Mouse (Mus musculus) left cerebral cortex, adult 11 months (tissue): ENCODE measurements at regions not wholly inside any gene's neighbourhood (a gene's known extent, or its start where the extent isn't known, plus 50 kb on each side); places are given as distances from the start of the nearest gene placed in this dataset.
A peak's percentile ranks its signal among the peaks of the same experiment; 100 is the strongest.

Source experiments
- DNase-seq: peaks from one replicate; pipeline ENCODE4 v3.0.0; 2022; ENCODE audit warnings: low spot score

DNA sequence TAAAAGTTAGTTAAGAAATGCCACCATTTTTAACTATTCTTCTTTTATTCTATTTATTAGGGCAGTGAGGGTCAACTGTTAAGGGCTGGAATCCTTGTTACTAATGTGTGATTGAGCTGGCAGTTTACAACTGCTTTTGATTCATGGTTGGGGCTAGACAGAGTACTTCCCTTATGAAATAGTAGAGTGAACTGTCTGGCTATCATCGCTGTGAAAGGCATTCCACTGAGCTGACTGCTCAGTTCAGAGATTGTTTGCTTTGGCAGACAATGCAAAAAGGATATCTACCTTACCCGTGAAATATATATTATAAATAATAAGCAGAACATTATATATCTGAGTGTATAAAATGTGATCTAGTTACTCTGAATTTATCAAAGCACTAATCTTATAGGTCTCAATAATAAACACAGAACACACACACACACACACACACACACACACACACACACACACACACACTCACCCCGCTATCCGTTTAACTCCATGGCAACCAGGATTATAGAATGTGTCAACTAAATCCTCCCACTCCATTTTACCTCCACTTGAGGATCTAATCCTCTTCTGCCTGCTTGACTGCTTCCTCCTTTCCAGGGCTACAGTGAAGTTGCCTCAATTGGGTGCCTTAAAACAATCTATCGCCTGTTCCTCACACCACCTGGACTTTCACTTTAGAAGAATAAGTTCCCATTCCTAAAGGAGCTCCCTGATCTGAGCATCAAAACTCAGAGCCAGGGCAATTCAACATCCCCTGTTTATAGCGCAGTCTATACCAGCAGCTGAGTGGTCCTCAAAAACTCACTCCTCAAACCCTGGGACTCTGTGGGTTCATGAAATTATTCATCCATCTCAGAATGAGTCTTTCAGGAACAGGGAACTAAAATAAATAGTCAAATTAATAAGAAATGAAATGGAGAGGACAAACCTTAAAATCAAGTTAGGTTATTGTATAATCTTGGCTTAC is 126.6 kb downstream of the Gm9733 start:
- DNase-seq = no peak

GRCm38 (mm10) chr3:15212357-15212756 is 119.7 kb downstream of the Gm9733 start:
- no peak for DNase-seq

GRCm38 (mm10) chr3:15217591-15217990 is 114.5 kb downstream of the Gm9733 start:
- no peak for DNase-seq

GRCm38 (mm10) chr3:15219275-15219674 is 112.8 kb downstream of the Gm9733 start:
- no peak for DNase-seq

DNA sequence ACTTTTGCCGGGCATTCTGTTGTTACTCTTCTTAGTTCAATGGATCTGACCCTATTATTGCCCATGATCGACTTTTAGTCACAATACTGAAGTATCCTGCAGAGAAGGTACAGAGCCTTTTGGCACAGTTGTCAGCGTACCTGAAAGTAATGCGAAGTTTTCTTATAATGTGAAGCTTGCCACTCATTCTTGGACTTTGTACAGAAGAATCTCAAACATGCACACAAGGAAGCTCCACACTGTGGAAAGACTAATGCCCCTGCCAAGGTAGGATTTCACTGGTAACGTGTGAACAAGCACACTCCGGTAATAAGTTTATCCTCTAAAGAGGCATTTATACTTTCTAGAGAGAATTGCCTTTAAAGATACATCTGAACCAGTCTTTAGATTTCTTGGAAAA is 108.8 kb downstream of the Gm9733 start:
- DNase-seq = no peak

- DNase-seq = no peak
Measured at GRCm38 (mm10) chr3:15224452-15224851, 107.7 kb downstream of the Gm9733 start.

DNA sequence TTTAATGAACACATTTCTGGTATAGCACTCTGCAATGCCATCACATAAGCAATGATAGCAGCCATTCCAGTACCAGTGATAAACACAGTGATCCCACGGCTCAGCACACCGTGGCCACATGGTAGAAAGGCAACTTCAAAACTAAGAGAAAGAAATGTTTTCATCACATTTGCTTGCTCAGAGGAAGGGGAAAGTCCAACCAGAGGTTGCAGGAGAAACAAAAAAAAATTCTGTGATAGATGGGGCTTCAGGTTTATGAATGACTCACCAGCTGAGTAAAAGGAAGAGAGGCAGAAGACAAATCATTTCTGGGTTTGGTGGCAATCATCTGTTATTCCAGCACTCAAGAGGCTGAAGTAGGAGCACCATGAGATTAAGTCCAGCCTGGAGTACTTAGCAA is 103.5 kb downstream of the Gm9733 start:
- DNase-seq = no peak

GRCm38 (mm10) chr3:15230204-15230603 is 101.9 kb downstream of the Gm9733 start:
- no peak for DNase-seq

- no peak for DNase-seq
Measured at GRCm38 (mm10) chr3:15231433-15231832, 100.7 kb downstream of the Gm9733 start.

DNA sequence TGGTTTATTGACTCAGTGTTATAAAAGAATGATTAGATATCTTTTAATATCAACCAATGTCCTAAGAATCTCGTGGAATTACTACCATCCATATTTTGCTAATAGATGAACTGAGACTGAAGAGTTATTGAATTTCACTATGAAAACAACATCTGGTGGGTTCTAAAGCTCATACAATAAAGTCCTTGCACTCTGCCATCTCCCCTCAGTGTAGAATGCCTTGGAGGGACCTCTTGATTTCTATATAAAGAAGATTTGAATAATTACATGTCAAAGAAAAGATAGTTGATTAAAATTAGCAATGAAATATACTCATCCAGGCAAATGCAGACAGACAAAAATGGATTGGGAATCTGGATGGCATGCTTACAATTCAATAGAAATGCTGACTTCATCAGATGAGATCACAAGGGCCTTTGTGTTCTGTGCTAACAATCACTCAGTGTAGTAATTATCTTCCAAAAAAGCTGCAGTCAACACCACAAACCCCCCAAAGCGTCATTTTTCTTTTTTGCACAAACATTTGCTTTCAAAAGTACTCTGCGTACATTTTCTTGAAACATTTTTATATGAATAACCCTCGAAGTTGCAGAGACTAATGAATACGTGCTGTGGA is 94.2 kb downstream of the Gm9733 start:
- peak; percentile 21 for DNase-seq

GRCm38 (mm10) chr3:15242388-15242787 is 89.7 kb downstream of the Gm9733 start:
- no peak for DNase-seq

DNA sequence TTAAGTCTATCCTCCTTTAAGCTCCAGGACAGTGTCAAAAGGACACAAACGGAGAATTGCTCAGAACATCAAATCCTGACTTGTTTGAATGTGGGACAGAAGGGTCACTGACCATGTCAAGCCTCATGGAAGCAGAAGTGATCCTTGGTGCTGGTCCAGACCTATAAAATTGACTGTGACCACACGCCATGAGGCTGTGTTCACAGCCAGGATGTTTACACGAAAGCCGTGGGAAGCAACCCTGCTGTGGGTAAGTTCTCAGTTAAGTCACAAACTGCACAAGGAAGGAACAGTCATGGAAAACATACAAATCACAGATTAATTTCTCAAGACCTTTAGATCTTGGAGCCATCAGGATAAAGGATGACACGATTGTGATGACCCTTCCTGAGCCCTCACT is 88.5 kb downstream of the Gm9733 start:
- DNase-seq = no peak

DNA sequence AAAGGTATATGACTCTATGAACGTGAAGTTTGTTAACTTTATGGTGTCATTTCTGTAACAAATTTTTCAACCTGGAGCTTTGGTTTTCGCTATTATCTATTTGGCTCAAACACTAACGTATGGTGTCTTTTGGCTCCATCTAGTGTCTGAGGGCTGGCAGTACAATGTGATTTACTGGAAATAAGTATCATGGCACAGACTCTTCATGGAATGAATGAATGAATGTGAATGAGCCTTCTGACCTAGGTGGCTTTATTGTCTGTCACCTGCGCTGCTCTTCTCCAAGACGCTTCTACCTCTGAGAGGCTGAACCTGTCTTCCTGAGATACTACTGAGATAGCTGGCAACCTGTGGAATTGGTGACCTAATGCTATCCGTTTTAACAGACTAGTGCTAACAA is 87.1 kb downstream of the Gm9733 start:
- peak; percentile 41 for DNase-seq
